Mouse (Mus musculus): ENCODE results near the gene Scin. TPM values are rescaled to one million over a fixed set of nuclear protein-coding genes. Genes with fewer than 3 reads are reported as not detected.

Scin gene
- total RNA-seq, 2 experiments from 2014 or later: 0.92 to 1.0 TPM

DNA sequence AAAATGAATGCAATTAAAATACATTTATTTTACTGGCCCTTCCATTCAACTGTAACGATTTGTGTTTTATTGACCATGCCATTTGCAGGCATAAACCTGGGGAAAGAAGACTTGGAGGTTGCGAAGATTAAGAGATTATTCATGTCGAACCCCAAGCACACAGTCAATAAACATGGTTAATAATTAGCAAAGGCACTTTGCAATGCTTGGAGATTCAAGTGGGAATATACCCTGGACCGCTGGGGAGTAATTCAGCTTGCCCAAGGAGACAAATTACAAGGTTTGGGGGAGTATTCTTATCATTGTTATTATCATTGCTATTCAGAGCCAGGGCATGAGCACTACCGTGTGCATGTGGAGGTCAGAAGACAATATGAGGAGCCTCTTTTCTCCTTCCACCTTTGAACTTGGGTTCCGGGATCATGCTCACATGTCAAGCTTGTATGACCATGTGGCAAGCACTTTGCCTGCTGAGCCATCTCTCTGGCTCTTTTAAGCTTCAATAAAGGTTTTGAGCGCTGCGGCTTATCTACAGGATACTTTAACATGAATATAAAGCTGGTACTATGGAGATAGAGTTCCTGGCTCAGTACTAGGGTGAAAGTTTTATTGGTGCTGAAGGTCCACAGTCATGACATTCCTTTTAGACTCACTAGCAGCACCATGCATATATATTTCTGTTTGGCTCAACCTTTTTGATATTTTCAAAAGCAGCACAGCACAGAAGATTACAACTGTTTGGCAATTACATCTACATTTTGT, 5.6 kb upstream of the Scin start:
- Histone ChIP-seq H3K4me3 (no peak overlapping the region), H3K27ac (no peak overlapping the region)
- no peak for DNase-seq
- intact Hi-C loops (cut with DNase I): no loop called here
- TF ChIP-seq CTCF (IDR thresholded peaks at IDR 0.05): no peak

DNA sequence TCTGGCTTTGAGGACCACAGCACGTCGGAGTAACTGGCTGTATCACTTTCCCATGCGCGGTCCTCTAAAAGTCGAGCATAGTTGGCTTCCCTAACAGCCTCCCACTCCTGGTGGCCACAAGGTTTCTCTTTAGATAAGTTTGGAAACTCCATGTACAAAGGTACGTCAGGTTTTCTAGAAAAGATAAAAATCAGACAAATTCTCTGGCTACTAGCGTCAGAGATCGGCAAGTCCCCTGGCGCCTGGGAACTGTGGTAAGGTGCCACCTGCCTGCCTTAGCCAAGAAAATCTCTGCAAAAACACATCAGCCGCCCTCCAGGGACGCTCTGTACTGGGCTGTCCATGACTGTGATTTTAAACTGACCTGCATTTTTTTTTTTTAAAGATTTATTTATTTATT, 501 bp upstream of the Scin start:
- no peak for DNase-seq
- no peak overlapping the region for H3K27ac ChIP-seq
- TF ChIP-seq CTCF (IDR thresholded peaks at IDR 0.05): no peak
- H3K4me3 ChIP-seq: peak overlapping the region; percentile 67
- intact Hi-C loops (cut with DNase I): no loop called here

GRCm38 (mm10) chr12:40133194-40133572, 845 bp downstream of the Scin start:
- intact Hi-C loops (cut with DNase I): no loop called here
- TF ChIP-seq CTCF (IDR thresholded peaks at IDR 0.05): no peak
- no peak for DNase-seq
- Histone ChIP-seq H3K4me3 (peak overlapping the region; percentile 67), H3K27ac (no peak overlapping the region)

GRCm38 (mm10) chr12:40118872-40119271, 15.2 kb downstream of the Scin start:
- Histone ChIP-seq H3K27ac (no peak overlapping the region), H3K4me3 (no peak overlapping the region)
- DNase-seq: no peak
- intact Hi-C loops (cut with DNase I): no loop called here
- TF ChIP-seq CTCF (IDR thresholded peaks at IDR 0.05): no peak

DNA sequence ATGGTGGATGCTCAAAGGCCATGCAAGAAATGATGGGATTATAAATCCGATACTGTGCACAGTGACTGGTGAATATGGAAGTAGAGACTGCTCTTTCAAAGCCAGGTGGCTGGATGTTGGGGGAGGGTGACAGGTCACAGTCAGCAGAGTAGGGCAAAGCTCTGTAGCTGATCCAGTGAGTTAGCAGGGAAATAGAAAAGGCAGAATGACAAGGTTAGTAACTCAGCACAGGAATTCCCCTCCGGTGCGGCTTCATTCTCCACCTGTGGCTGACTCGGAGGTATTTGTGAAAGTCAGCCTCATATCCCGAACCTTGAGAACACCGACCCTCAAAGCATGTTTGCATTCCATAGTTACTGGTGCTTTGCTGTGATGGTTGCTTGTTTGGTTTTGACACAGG, 17.0 kb downstream of the Scin start:
- TF ChIP-seq CTCF (IDR thresholded peaks at IDR 0.05): no peak
- no peak overlapping the region for H3K4me3 ChIP-seq
- intact Hi-C loops (cut with DNase I): no loop called here
- no peak overlapping the region for H3K27ac ChIP-seq
- DNase-seq: no peak

DNA sequence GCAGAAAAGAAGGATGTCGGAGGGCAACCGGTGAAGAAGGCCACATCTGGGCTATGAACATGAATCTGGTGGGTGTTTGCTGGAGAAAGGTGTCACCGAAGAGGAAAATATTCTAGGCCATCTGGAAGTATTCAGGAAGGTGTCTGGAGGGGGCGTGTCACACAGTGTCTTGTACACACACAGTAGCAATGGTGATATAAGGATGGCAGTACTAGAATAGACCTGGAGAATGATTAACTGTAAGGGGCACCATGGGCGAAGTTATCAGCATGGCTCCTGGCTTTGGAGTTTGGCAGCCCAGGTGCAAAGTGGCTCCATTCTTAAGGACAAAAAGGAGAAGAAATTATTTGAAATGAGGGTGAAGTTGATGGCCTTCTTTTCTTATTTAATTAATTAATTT, 17.8 kb downstream of the Scin start:
- DNase-seq: no peak
- intact Hi-C loops (cut with DNase I): no loop called here
- H3K27ac ChIP-seq: no peak overlapping the region
- TF ChIP-seq CTCF (IDR thresholded peaks at IDR 0.05): no peak
- H3K4me3 ChIP-seq: no peak overlapping the region

- Histone ChIP-seq H3K4me3 (no peak overlapping the region), H3K27ac (no peak overlapping the region)
- no peak for TF ChIP-seq CTCF (IDR thresholded peaks at IDR 0.05)
- intact Hi-C loops (cut with DNase I): no loop called here
- no peak for DNase-seq
These were observed 19.1 kb downstream of the Scin start for GRCm38 (mm10) chr12:40114883-40115282.

DNA sequence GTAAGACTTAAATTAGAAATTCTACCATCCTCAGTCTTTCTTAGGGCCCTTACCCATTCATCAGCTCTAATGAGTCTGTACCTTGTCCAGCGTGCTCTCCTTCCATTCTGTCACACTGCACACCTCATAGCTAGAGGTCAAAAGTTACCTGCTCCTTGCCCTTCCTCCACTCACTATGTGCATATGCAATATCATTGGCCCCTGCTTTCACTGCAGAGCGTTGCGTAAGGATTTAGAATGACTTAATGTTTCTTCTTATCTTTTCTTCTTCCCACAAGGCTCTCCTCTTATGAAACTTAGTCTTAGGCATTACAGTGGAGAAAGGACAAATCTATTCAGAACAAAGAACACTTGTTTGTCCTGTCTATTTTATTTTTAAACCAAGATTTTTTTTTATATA, 20.0 kb downstream of the Scin start:
- H3K27ac ChIP-seq: no peak overlapping the region
- no peak for TF ChIP-seq CTCF (IDR thresholded peaks at IDR 0.05)
- H3K4me3 ChIP-seq: no peak overlapping the region
- intact Hi-C loops (cut with DNase I): no loop called here
- DNase-seq: no peak

- intact Hi-C loops (cut with DNase I): no loop called here
- no peak for DNase-seq
- H3K4me3 ChIP-seq: no peak overlapping the region
- H3K27ac ChIP-seq: no peak overlapping the region
- no peak for TF ChIP-seq CTCF (IDR thresholded peaks at IDR 0.05)
These were observed 20.4 kb downstream of the Scin start for GRCm38 (mm10) chr12:40113605-40114004.

GRCm38 (mm10) chr12:40109227-40109626, 24.8 kb downstream of the Scin start:
- no peak overlapping the region for H3K27ac ChIP-seq
- intact Hi-C loops (cut with DNase I): no loop called here
- no peak for DNase-seq
- H3K4me3 ChIP-seq: no peak overlapping the region
- no peak for TF ChIP-seq CTCF (IDR thresholded peaks at IDR 0.05)

DNA sequence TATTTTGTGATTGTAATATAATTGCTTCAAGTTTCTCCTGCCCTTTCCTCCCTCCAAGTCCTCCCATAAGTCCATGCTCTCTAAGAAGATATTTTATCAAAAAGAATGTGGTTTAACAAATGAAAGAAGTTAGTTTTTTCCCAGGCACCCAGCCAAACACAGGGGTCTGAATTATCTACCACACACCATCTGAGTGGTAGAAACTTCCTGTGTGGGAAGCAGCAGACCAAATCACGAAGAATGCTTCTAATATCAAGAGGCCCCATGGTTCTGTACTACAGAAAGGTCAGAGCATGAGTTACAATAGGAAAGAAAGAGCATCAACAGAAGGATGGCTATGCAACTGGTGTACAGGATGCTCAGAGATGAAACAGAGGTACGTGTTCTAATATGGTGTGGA, 25.9 kb downstream of the Scin start:
- no peak for TF ChIP-seq CTCF (IDR thresholded peaks at IDR 0.05)
- intact Hi-C loops (cut with DNase I): no loop called here
- Histone ChIP-seq H3K4me3 (no peak overlapping the region), H3K27ac (no peak overlapping the region)
- DNase-seq: no peak

DNA sequence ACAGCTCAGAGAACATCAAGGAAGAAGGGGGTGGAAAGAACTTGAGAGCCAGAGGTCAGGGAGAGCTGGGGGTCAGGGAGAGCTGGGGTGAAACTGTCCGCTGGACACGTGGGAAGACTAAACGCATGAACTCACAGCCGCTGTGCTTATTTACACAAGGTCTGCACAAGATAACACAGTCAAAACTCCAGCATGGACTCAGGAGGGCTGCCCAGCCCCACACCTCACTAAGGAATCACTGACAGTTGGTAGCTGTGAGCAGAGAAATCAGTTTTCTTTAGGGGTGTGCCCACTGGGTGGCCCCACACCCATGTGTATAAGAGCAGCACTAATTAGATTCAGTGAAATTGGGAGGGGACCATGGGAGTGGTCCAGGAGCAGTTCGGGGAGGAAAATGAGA, 27.2 kb downstream of the Scin start:
- Histone ChIP-seq H3K27ac (no peak overlapping the region), H3K4me3 (no peak overlapping the region)
- no peak for TF ChIP-seq CTCF (IDR thresholded peaks at IDR 0.05)
- intact Hi-C loops (cut with DNase I): no loop called here
- DNase-seq: no peak

DNA sequence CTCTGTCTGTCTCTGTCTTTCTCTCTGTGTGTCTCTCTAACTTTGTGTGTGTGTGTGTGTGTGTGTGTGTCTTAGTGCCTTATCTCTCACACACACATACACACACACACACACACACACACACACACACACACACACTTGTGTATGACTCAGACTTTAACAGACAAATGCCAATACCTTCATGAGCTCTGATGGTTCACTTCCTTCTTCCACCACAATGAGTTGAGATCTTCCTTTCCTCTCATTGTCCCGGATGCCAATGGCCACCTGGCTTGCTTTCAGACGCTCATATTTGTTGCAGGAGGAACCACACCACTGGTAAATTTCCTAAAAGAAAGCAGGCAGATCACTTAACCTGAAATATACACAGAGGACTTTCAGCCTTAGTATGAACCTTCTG, 29.3 kb downstream of the Scin start:
- no peak for DNase-seq
- H3K4me3 ChIP-seq: no peak overlapping the region
- intact Hi-C loops (cut with DNase I): no loop called here
- no peak overlapping the region for H3K27ac ChIP-seq
- no peak for TF ChIP-seq CTCF (IDR thresholded peaks at IDR 0.05)

DNA sequence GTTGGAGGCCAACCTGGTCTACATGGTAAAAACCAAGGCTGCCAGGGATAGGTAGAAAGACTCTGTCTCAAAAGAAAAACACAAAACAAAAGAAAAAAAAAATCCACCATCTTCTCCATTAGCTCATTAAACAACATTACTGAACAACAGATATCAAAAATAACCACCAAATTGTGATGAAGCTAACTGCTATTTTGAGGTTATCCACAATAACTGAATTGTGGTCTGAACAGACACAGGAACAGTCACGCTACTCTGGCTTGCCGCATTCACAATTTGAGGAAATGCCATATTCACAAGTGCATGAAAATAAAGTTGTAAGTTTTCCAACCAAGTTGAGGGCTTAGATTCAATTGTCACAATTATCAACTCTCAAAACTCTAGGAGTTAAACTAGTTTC, 31.7 kb downstream of the Scin start:
- intact Hi-C loops (cut with DNase I): no loop called here
- DNase-seq: no peak
- no peak overlapping the region for H3K27ac ChIP-seq
- H3K4me3 ChIP-seq: no peak overlapping the region
- TF ChIP-seq CTCF (IDR thresholded peaks at IDR 0.05): no peak
